Mouse (Mus musculus) lung, adult 18-20 months (tissue): ENCODE data around the gene Slc25a39.
"Not testable (repeated sequence)": the region's sequence is repeated elsewhere in the genome, so short reads cannot be mapped to it uniquely, and the experiment has no call there.

Experiments used
- DNase-seq, 2 experiments: peaks; one replicate each; pipeline ENCODE4 v3.0.0; 2022; ENCODE audit warnings: mixed read lengths in 2 of 2

The Slc25a39 gene

DNA sequence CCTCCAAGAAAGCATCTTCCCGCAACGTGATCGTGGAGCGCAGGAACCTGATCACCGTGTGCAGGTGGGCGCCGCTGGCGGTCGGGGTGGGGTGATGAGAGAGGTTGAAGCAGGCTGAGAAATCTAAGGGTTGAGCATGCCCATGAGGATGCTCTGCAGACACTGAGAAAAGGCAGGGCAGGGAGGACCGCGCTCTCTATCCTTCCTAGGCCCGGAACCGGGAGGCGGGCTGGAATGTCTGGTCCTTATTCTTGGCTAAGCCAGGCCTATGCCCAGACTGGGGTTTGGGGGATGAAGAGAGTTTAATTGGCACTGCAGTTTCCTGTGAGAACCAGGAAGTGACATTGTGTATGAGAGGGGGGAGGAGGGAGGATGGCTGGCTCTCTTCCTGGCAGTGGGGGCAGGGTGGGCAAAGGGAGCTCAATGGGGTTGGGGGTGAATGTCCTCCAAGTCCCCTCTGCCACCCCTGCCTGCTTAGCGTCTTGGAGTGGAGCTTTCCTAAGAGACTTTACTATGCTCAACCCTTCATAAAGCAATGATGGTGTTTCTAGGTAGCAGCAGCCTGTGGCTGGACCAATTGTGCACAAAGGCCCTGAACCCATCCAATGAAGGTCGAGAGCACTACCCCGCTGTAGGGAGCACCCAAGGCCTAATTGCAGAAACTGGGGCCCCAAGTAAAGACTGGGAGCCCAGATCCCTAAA is 13.9 kb downstream of the Slc25a39 start:
- no peak for DNase-seq

DNA sequence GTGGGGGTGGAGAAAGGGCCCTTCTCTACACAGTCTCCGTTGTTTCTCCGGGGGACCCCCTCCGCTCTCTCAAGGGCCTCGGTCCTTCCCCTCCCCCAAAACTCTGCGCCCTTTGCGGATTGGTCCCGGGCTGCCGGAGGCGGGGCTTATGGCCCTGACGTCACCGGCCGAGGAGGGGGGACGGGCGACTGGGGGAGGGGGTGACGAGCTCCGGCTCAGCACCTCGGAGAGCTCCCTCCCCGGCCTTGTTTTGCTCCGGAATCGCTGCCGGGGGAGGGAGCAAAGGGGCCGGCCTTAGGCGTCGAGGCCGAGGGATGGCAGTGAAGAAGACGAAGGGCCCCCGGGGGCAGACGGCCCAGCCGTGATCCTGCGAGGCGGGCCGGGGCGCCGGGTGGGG is 14.5 kb downstream of the Slc25a39 start, which contains the start of gene Rundc3a:
Gene Rundc3a (plus strand): TSS at position 166 of the 397 bp plus-strand sequence.
- DNase-seq, result peak; percentile 58 to 72

DNA sequence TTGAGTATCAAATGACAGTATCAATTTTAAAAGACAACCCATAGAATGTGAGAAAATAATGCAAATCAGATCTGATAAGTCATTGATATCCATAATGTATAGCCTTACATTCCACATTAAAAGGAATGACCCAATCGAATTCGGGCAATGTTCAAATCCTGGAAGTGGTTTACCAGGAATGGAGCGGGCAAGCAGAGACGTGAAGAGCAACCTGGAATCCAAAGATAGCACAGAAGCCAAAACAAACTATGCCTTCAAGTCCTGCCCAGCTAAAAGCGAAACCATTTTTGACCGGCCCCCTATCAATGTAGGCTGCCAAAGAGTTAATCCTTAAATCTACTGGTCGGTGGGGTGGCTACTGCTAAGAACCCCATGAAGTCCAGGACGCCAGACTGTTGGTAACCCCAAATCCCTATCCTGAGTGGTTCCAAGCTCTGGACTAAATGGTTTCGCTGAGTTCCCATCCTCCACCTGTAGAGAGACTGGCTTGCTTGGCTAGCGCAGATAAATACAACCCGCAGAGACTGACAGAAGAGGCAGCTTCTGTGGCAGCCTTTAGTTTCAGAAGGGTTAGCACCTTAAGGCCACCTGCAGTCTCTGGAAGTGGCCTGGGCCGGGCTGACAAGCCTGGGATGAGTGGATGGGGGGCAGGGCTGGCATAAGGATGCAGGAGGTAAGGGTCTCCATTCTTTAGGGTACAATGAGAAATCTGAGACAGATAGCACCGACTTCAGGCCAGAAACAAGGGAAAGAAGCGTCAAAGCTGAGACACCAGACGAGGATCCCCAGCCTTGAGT is 15.1 kb downstream of the Slc25a39 start:
- no peak for DNase-seq

DNA sequence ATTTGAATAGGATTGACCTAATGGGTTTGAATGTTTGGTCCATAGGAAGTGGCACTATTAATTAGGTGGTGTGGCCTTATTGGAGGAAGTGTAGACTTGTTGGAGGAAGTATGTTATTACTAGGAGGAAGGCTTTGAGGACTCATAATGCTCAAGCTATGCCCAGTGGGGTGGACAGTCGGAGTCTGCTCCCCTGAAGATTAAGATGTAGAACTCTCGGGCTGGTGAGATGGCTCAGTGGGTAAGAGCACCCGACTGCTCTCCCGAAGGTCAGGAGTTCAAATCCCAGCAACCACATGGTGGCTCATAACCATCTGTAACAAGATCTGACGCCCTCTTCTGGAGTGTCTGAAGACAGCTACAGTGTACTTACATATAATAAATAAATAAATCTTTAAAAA is 18.3 kb downstream of the Slc25a39 start:
- DNase-seq, result not testable (repeated sequence)

DNA sequence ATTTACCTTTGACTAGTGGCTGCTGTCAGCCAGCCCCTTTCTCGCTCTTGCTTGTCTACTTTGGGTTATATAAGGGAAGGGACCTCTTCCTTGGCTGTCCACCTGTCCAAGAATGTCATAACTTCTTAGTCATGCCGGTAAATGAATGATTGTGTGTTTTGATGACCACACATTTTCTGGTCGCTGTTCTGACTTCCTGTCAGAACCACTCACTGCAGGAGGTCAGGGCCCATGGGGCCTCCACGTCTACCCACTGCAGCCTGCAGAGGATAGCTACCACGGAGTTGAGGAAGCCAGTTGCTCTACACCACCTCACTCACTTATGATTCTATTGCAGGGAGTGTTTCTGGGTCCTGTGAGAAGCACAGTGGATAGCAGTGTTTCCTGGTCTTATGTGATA is 21.6 kb downstream of the Slc25a39 start:
- no peak for DNase-seq

DNA sequence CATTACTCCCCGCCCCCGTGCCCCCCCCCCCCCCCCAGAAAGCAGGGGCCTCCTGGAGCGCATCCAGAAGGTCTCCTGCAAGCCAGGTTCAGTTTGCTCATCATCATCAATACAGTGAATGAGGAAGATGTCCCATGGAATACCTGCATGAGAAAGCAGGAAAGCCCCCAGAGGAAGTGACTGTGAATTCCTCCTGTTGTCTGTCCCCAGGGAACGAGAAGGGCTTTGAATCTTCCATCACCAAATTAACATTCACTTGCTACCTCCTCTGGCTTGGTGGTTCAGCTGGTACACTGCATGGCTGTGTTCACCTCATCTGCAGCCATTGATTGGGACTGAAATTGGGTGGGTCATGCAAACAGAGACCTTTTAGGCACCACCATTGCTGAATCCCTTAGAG is 22.7 kb downstream of the Slc25a39 start:
- no peak for DNase-seq

DNA sequence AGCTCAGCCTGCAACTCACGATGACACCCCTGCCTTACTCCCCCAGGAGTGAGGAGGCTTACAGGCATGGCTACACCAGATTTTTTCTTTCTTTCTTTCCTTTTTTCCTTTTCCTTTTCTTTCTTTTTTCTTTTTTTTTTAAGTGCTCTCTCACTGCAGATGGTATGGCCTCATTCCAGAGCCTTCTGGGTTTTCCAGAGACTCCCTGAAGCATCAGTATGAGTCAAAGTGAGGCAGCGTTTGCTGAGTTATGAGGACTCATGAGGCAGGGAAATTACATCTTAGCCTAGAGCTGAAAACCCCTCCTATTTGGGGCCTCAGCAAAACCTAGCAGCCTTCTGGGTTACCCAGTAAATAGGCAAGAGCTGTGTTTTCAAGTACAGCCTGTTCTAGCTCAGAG is 23.3 kb downstream of the Slc25a39 start:
- DNase-seq, result no peak

DNA sequence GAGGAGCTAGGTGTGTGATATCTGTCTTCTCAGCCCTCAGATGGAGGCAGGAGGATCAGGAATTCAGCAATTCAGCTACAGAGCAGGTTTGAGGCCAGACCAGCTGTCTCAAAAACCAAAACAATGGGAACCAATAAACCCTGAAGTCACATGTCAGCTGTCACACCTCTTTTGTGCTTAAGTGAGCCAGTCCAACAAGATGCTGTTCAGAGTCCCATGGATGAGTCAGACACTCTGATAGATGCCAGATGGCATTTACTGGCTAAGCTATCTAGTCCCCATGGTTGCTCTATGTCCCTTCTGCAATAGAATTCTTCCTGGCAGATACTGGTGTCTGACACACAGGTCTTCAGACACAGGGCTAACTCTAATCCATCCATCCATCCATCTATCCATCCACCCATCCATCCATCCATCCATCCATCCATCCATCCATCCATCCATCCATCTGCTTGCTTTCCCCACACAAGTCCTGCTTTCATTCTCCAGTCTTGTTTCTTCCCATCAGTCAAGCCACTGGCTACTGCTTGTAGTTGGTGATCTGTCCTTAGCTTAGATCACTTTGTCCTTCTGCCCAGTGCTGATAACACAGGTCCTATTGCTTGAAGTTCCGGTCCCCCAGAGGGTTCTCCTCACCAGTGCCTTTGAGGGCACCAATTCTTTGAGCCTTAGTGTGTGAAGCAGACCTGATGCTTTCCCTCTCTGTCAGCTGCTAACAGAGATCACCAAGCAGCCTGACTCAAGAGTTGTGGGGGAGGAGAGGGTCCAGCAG is 24.2 kb downstream of the Slc25a39 start:
- no peak for DNase-seq

DNA sequence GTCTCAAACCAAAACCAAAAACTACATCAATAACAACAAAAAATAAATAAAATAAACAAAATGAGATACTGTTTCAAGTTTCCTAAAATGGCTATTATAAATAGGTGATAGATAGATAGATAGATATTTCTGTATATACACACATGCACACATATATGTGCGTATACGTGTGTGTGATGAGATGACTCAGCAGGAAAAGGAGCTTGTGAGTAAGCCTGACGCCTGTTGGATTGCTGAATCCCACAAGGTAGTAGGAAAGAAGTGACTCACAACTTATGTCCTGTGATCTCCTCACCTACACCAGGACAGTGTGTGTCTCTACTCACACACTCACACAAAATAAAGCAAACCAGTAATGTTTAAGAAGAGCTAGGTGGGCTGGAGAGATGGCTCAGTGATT is 25.0 kb downstream of the Slc25a39 start:
- DNase-seq, result no peak

DNA sequence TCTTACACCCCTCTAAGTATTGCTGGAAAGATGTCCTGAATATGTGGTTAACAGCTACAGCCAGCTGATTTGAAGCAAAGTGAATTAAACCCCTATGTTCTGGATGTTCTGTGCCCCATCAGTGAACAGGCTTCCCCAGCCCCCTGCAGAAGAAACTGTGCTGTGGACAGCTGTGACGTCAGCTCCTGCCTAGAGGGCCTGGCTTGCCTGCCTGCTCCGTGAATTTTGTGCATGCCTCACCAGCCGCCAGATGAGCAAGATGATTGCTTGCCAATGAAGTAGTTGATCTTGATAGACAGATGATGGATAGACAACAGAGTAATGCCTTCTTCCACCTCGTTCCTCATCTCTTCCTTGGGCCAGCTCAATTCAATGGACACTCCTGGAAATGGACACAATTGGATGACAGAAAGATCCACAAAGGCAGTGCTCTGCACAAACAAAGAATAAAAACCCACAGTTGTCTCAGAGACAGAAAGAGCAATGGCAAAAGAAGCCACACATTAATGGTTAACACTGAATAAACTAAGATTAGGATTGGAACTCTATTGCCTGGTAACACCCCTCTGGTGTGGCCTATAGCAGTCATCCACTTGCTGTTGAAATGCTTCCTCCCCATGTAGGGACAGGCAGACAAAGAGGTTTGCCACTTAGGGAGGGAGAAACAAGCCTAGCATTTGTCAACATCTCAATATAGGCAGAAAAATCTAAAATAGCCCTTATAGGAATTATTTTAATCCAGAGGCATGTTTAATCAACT is 26.2 kb downstream of the Slc25a39 start:
- DNase-seq, result no peak

DNA sequence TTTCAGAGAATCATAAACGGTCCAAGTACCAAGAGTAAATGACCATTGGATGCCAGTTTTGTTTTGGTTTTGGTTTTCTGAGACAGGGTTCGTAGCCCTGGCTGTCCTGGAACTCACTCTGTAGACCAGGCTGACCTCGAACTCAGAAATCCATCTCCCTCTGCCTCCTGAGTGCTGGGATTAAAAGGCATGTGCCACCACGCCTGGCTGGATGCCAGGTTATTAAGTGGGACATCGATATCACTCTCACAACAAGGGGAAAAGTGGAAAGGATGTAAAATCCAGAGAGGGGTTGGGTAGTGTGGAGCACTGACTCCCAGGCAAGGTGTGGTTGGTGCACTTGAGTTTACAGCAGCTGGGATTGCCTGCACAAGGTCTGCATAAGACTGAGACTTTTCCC is 27.7 kb downstream of the Slc25a39 start:
- no peak for DNase-seq

DNA sequence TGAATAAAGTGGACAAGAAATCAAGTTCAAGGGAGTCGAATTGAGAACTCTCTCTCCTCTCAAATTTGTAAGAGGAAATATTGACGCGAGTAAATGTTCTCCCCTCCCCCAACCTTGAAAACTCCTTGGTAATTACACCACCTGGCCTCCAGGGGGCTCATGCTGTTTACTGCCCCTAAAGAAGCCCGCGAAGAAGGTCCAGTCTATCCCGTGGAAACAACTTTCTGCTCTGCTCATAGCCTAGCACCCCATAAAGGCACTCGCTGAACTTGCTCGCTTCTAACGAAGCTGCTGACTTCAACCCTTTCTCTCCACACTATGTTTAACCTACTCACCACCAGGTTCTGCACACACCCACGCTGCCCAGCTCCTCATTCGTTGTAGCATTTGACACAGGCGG is 30.6 kb downstream of the Slc25a39 start:
- DNase-seq, result peak in 1 of 2 experiments; percentile 21

DNA sequence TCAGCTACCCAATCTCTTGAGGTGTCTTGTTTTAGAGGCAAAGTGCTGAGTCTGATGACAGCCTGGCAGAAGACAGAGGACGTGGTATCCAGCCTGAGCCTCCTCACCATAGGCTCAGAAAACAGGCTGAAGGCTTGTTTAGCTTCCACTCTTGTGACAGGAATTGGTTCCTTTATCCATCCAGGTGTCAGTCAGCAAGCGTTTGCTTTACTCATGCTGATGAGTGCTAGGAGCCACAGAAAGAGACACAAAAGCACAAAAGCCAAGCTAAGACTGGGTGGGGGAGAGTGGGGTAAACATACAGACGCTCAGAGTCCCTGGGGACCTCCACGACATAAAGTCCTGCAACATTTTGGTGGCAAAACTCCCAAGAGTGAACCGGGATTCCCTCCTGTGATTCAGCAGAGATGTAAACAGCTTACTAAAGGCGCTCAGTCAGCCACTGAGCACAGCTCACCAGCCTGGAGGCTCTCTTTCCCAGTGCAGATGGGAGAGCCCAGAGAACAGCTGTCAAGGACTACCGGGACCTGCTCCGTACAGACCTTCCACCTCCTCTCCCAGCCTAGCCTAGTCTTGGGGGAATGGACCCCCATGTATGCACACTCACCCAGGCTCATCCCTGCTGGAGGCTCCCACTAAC is 31.4 kb downstream of the Slc25a39 start:
- no peak for DNase-seq

DNA sequence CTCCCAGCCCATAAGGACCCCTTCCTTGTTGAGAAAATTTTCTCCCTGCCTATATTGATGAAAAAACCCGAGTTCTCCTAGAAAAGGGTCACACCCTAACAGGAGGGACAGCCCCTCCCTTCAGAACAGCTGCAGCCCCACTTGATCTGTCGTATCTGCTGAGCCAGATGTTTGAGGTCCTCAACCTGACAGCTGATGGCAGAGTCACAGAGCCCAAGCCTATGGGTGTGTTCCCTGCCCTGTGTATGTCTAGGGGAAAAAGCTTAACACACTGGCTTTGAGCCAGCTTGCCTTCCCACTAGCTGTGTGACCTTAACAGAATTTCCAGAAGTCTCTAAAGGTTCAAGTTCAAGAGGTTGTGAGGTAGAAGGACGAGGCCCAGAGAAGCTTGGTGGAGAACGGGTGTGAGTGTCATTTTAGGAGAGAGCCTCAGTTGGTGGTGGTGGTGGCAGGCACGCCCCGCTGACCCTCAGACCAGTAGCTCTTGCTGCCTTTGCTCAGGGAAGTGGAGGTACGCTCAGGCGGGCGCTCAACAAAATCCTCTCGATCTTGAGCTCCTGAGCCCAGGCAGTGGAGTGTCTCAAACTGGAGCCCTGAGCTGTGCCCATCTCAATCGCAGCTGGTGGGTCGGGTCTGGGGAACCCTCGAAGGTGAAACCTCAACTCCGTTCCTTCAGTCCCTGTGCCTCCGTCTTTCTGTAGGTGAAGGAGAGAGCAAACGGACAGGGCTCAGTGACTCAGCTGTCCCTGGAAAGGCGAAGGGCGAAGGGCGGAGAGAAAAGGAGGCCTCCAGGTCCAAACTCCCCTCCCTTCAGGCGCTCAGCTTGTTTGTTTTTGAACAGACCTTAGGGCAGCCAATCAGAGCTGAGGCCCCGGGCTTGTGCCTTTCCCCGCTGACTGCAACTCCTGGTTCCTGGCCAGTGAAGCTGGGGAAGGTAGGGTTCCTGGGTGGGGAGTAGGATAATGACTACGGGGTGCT is 32.3 kb downstream of the Slc25a39 start:
- peak; percentile 50 to 69 for DNase-seq

DNA sequence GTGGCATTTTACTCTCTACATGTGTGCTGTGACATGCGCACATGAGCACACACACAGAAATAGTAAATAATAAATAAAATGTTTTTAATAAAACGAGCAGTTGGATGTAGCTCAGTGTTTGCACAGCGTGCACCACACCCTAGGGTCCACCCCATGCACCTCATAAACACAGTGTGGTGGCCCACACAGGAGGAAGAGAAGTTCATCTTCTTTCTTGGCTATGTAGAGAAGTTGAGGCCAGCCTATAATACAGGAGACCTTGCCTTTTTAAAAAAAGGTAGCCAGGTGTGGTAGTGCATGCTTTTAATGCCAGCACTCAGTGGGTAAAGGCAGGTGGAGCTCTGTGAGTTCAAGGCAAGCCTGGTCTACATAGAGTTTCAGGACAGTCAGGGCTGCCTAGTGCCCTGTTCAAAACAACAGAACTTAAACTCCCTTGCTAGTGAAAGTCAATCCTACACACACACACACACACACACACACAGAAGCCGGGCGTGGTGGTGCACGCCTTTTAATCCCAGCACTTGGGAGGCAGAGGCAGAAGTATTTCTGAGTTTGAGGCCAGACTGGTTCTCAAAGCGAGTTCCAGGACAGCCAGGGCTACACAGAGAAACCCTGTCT is 33.5 kb downstream of the Slc25a39 start:
- no peak for DNase-seq

DNA sequence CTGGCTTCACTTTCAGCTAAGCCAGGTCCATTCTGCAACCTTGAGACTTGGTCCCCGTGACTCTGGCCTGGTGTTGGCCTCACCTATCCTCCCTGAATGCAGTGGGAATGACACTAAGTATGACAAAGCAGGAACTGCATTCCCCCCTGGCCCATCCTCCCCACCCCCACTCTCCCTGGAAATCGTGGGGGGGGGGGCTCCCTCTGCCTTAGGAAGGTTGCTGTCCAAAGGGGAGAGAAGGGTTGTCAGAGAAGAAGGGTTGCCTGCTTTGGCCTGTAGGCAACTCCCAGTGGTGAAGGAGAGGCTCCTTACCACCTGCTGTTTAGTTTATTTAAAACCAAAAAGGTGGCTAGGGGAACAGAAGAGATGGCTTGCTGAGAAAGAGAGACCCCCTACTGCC is 34.1 kb downstream of the Slc25a39 start:
- no peak for DNase-seq

DNA sequence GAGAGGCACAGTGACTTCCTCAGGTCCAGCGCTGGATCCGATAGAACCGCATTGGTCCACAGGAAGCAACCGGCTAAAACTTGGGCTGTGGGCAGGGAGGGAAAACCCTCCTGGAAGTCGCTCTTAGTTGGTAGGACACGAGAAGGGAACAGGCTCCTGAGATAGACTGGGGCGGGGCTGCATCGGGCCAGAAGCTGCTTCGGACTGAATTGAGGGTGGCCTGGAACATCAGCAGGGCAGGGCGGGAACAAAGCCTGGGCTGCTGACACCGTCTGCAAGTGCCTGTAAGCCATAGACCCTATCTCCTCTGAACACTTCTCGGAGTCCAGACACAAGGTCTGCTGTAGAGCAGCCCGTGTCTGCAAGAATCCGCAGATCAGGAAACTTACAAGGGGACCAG is 34.8 kb downstream of the Slc25a39 start:
- DNase-seq, result no peak

DNA sequence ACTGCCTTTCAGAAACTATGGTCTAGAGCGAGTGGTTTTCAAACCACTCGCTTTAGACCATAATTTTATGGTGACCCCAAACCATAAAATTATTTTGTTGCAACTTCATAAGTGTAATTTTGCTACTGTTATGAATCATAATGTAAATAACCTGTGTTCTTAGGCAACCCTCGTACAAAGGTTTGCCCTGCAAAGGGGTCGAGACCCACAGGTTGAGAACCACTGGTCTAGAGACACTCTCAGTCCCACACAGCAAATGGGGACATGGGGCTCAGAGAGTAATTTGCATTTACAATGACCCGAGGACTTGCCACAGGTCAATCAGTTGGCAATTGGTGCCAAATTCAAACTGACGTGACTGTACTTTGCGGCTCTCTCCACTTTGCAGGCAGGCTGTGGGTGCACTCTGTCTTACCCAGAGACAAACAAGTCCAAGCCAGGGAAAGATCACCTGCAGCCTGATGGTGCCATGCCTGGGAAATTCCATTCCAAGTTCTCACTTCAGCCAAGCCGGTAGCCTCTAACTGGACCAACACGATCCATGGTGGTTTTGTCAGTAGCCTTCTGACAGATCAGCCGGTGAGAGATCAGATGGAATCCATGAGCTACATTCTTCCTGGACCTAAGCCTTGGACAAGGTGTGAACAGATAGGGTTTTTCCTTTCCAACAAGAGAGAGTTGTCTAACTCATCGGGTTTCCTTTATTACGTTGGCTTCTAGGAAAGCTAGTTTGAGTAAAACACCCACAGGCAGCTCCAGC is 35.6 kb downstream of the Slc25a39 start:
- DNase-seq, result no peak

DNA sequence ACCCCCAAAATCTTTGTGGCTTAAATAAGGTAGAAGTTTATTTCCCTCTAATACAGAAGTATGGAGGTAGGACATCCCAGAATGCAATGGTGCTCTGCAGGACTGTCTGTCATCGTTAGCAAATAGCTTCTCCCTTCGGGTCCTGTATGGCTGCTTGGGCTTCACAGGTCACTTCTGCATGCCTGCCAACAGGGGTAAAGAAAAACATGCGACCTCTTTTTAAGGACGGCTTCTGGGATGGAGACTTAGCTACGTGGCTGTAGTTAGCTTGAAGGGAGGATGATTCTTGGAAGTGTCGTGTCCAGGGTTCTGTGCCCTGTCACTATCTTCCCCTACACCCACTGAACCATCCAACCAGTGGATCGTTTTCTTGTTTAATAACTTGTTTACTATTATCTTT is 37.5 kb downstream of the Slc25a39 start:
- DNase-seq, result no peak

DNA sequence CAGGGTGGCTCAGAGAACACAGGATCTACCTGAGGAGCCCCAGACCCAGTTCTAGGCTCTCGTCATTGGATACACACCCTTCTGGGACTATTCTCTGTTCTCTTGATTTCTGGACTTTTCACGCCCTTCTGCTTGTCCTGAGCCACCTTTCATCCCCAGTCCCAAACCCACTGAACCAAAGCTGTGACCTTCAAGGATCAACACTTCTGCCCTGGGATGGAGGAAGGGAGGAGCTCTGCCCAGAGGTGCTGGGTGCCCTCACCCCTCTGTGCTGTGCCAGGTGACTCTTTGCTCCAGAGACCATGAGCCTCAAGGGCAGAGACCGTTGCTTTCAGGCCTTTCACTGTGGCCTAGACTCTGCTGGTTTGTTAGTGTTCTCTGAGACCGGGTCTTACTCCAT is 38.5 kb downstream of the Slc25a39 start:
- no peak for DNase-seq
